Mouse (Mus musculus) brain, embryonic 14.5 days (tissue): Measurements from ENCODE around the gene Tagln2.

Experiments used
- CTCF ChIP-seq: fragments of 200-500 bp; IDR thresholded peaks from 2 replicates; pipeline ENCODE4 v1.5.1; 2012; ENCODE audit warnings: inconsistent platforms, mild to moderate bottlenecking, moderate library complexity, borderline replicate concordance; ENCODE audit not compliant: insufficient read depth, insufficient read length; ENCODE audit errors: extremely low read depth
- POLR2A ChIP-seq: fragments of 200-500 bp; IDR thresholded peaks from 2 replicates; pipeline ENCODE4 v1.6.1; 2012; ENCODE audit warnings: mild to moderate bottlenecking, inconsistent platforms, borderline replicate concordance; ENCODE audit not compliant: poor library complexity, insufficient read depth, insufficient read length, severe bottlenecking; ENCODE audit errors: extremely low read depth

DNA sequence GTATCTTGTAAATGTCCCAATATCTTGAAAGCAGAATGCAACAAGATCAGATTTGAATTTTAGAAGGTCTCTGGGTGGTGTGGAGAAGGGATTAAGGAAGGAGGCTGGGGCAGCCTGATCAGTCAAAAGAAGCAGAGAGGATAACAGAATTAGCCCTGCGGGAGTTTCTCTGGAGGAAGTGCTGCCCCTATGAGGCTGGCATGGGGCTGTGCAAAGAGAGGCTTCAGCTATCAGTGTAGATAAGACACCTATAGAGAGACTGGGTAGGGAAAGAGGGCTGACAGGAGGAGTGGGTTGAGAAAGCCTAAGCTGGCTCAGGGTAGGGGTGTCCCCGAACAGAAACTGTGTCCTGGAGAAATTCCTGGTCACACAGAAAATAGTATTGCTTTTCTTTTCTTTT lies 49.6 kb upstream of the Tagln2 start:
- no peak for TF ChIP-seq CTCF
- no peak for TF ChIP-seq POLR2A
